Mouse (Mus musculus) CD4-positive helper T cell, adult 2 months (primary cell): ENCODE data around the gene Slc25a31.

Source experiments
- DNase-seq: peaks from one replicate; pipeline ENCODE4 v3.0.0-alpha.2; 2012; ENCODE audit warnings: low read depth, missing footprints, low spot score

The Slc25a31 gene

DNA sequence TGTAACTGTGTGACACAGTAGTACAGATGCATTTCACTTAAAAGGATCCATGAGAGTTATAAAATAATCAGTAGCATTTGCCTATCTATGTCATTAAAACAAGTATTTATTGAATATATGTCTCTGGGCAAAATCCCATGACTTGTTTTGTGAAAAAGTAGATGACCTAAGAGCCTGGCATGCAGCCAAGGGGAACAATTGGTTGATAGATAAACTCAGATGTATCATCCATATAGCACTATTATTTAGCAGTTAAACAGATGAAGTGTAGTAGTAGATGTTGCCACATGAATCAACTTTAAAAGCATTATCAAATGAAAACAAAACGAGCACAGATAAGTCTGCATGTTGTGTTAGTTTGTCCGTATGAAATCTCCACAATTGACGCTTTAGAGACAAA is 10.4 kb downstream of the Slc25a31 start:
- no peak for DNase-seq

GRCm38 (mm10) chr3:40738381-40738912 is 29.8 kb downstream of the Slc25a31 start:
- no peak for DNase-seq

- DNase-seq, result no peak
These were observed 35.6 kb downstream of the Slc25a31 start, which contains the start of gene Hspa4l for GRCm38 (mm10) chr3:40744024-40744835. Gene Hspa4l, plus strand, starts transcription at chr3:40744495.

GRCm38 (mm10) chr3:40744836-40745660 is 36.4 kb downstream of the Slc25a31 start:
- DNase-seq, result peak; percentile 95

GRCm38 (mm10) chr3:40745661-40746547 is 37.2 kb downstream of the Slc25a31 start:
- peak; percentile 77 for DNase-seq

DNA sequence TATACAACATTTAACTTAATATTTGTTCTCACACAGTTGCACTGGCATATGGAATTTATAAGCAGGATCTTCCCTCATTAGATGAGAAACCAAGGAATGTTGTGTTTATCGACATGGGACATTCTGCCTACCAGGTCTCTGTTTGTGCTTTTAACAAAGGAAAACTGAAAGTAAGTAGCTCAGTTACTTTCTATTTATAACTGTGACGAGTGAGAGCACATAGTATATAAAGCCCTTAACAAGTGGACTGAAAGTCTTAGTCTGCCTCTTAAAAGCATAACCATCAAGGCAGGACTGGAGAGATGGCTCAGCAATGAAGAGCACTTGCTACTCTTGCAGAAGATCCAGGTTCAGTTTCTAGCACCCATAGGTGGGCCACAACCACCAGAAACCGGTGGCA is 52.1 kb downstream of the Slc25a31 start:
- DNase-seq, result peak; percentile 15

DNA sequence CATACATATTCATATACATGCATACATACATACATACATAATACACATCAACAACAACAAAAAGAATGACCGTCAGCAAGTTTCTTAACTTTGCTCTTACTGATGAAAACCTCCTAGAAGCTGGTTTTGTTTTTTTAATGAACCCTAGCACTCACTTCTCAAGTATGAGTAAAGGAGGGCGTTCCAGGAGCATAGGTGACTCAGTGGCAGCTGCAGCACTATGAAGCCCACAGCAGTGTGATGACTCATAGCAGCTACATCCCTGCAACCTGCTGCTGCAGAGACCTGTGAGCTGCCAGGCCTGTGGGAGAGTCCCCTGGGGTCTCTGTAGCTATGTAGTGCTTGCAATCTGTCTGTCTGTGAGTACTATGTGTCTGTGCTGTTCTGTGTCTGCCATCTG is 52.7 kb downstream of the Slc25a31 start:
- peak; percentile 6 for DNase-seq
